Mouse (Mus musculus) kidney, embryonic 16.5 days (tissue): ENCODE data around the gene Pacrg. TPM values are rescaled to one million over a fixed set of nuclear protein-coding genes. Genes with fewer than 3 reads are reported as not detected.

ENCODE experiments used
- ATAC-seq: fragments of 200-750 bp; cut with Nextera tagmentation; 2 replicates; pipeline ENCODE4 v1.8.0; 2017; ENCODE audit warnings: moderate TSS enrichment; ENCODE audit not compliant: low FRiP score, low TSS enrichment
- H3K27ac ChIP-seq: fragments of 300-500 bp; sonication (generic); 2 replicates; pipeline ENCODE4 v1.5.1; 2014; ENCODE audit warnings: low read length
- H3K27me3 ChIP-seq: fragments of 300-500 bp; sonication (generic); 2 replicates; pipeline ENCODE4 v1.6.1; 2014; ENCODE audit warnings: low read length, control low read depth, mixed read lengths; ENCODE audit not compliant: insufficient read depth
- H3K36me3 ChIP-seq: fragments of 300-500 bp; sonication (generic); 2 replicates; pipeline ENCODE4 v1.6.1; 2014; ENCODE audit warnings: low read length, control low read depth, mixed read lengths; ENCODE audit not compliant: insufficient read depth
- H3K4me1 ChIP-seq: fragments of 300-500 bp; sonication (generic); 2 replicates; pipeline ENCODE4 v1.6.1; 2014; ENCODE audit warnings: low read length, control low read depth, mixed read lengths; ENCODE audit not compliant: insufficient read depth
- H3K4me2 ChIP-seq: fragments of 300-500 bp; sonication (generic); replicated peaks from 2 replicates; pipeline ENCODE4 v1.6.1; 2014; ENCODE audit warnings: low read depth, low read length
- H3K4me3 ChIP-seq: fragments of 300-500 bp; sonication (generic); 2 replicates; pipeline ENCODE4 v1.5.1; 2014; ENCODE audit warnings: mild to moderate bottlenecking, low read length
- H3K9ac ChIP-seq: fragments of 300-500 bp; sonication (generic); replicated peaks from 2 replicates; pipeline ENCODE4 v1.6.1; 2014; ENCODE audit warnings: low read length
- H3K9me3 ChIP-seq: fragments of 300-500 bp; sonication (generic); 2 replicates; pipeline ENCODE4 v1.6.1; 2016; ENCODE audit warnings: low read length, control low read depth
- WGBS: fragments of 180-500 bp; shearing (Covaris S2); extraction: QIAGEN DNeasy Blood & Tissue Kit; methylation state at CpG from one replicate; pipeline ENCODE4 v1.1.7; 2014; 5-methylcytosine and 5-hydroxymethylcytosine counted together
- polyA plus RNA-seq: library from polyadenylated mRNA; unstranded; fragments of >200 nt; fragmentation: Nextera tagmentation; extraction: Ambion mirVana; gene quantifications from 2 replicates; pipeline ENCODE4 v1.2.1, GENCODE M21; 2015

The Pacrg gene
- polyA plus RNA-seq, 1 experiment from 2014 or later: 3.9 TPM

- peak overlapping the region; percentile 5; the same call in 1 of the 2 replicates for H3K4me2 ChIP-seq
- H3K36me3 ChIP-seq: no peaks in the 10 kb centered on the region
- no peaks in the 10 kb centered on the region for H3K9me3 ChIP-seq
- H3K4me1 ChIP-seq: no peaks in the 10 kb centered on the region; the same call in 1 of the 2 replicates
- H3K9ac ChIP-seq: no peak overlapping the region
- no peak overlapping the region for H3K4me3 ChIP-seq
- H3K27ac ChIP-seq: peak overlapping the region; percentile 74
- peak; percentile 65 for ATAC-seq
- H3K27me3 ChIP-seq: no peaks in the 10 kb centered on the region
- 82% methylated on average over 6 of the region's 6 CpGs for WGBS
Observed at GRCm38 (mm10) chr17:10635046-10635445, 205.1 kb downstream of the Pacrg start.

- no peak overlapping the region for H3K4me2 ChIP-seq
- peaks cover 3% of the 10 kb centered on the region; the same call in 1 of the 2 replicates for H3K4me1 ChIP-seq
- no peaks in the 10 kb centered on the region for H3K9me3 ChIP-seq
- H3K4me3 ChIP-seq: no peak overlapping the region
- no peak overlapping the region for H3K27ac ChIP-seq
- H3K36me3 ChIP-seq: no peaks in the 10 kb centered on the region
- no peak for ATAC-seq
- no peaks in the 10 kb centered on the region for H3K27me3 ChIP-seq
- 90% methylated on average over 7 of the region's 7 CpGs for WGBS
- no peak overlapping the region for H3K9ac ChIP-seq
Observed at GRCm38 (mm10) chr17:10633769-10634168, 206.3 kb downstream of the Pacrg start.

DNA sequence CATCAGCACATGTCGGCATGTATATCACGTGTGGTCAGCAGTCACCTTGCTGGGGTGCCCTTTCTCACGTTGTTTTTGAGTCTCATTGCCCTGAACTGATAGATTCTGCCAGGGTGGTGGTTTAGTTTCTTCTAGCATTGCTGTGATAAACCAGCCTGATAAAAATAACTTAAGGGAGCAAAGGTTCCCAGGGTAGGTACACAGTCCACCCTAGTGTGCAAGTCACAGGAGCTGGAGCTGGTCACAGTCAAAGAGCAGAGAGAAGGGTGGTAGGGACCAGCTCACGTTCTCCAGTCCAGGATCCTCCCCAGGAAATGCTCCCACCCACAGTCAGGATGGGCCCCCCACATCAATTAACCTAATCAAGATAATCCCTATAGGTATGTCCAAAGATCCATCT, 211.9 kb downstream of the Pacrg start:
- H3K4me2 ChIP-seq: no peak overlapping the region
- H3K36me3 ChIP-seq: no peaks in the 10 kb centered on the region
- WGBS: 84% methylated on average over 4 of the region's 4 CpGs
- no peak overlapping the region for H3K4me3 ChIP-seq
- ATAC-seq: no peak
- H3K9me3 ChIP-seq: no peaks in the 10 kb centered on the region
- 0 out of 2 replicates have a peak, but pooled peaks cover 3% of the 10 kb centered on the region for H3K4me1 ChIP-seq
- no peaks in the 10 kb centered on the region for H3K27me3 ChIP-seq
- H3K27ac ChIP-seq: no peak overlapping the region
- H3K9ac ChIP-seq: no peak overlapping the region

- H3K27me3 ChIP-seq: no peaks in the 10 kb centered on the region
- H3K9me3 ChIP-seq: no peaks in the 10 kb centered on the region
- no peaks in the 10 kb centered on the region for H3K36me3 ChIP-seq
- H3K4me3 ChIP-seq: no peak overlapping the region
- no peak overlapping the region for H3K27ac ChIP-seq
- ATAC-seq: no peak
- 0 out of 2 replicates have a peak, but pooled peaks cover 3% of the 10 kb centered on the region for H3K4me1 ChIP-seq
- 68% methylated on average over 2 of the region's 2 CpGs for whole genome bisulfite sequencing
- no peak overlapping the region for H3K4me2 ChIP-seq
- H3K9ac ChIP-seq: no peak overlapping the region
Observed at GRCm38 (mm10) chr17:10627476-10627875, 212.6 kb downstream of the Pacrg start.

DNA sequence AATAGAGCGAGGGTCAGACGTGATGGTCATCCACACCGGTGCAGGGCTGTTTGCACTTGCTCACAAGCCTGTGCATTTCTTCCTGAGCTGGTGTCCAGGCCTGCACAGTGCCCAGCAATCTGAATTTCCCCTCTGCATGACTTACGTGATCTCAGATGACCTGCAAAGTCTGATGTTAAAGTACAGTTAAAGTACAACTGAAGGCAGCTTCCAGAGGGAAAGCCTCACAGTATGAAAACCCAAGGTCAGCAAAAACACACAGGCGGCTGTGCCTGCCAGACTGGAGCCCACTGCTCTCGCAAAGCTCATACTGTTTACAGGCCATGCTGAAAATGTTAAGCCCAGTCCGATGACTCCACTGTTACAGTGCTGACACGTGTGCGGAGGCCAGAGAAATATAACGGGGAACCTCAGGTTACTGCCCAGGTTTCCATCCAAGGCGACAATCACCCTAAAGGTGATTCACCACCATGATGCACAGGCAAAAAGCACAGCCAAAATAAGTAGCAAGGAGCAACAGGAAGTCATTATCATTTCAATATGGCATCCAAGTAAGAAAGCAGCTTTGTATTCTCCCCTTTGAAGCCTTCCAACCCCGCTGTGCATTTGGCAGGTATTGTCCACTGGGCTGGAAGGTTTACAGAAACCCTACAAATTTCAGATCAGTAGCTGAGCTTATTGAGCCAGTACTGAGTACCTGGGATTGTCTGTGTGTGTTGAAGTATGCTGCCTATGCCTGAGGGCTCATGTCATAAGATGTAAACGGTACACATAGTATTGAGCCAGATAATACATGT, 213.6 kb downstream of the Pacrg start:
- Histone ChIP-seq H3K36me3 (no peaks in the 10 kb centered on the region), H3K9ac (no peak overlapping the region), H3K4me3 (no peak overlapping the region), H3K4me1 (0 out of 2 replicates have a peak, but pooled peaks cover 3% of the 10 kb centered on the region), H3K27ac (peak overlapping the region; percentile 62), H3K27me3 (no peaks in the 10 kb centered on the region), H3K9me3 (no peaks in the 10 kb centered on the region), H3K4me2 (no peak overlapping the region)
- 70% methylated on average over 13 of the region's 13 CpGs for WGBS
- peak; percentile 81 for ATAC-seq

DNA sequence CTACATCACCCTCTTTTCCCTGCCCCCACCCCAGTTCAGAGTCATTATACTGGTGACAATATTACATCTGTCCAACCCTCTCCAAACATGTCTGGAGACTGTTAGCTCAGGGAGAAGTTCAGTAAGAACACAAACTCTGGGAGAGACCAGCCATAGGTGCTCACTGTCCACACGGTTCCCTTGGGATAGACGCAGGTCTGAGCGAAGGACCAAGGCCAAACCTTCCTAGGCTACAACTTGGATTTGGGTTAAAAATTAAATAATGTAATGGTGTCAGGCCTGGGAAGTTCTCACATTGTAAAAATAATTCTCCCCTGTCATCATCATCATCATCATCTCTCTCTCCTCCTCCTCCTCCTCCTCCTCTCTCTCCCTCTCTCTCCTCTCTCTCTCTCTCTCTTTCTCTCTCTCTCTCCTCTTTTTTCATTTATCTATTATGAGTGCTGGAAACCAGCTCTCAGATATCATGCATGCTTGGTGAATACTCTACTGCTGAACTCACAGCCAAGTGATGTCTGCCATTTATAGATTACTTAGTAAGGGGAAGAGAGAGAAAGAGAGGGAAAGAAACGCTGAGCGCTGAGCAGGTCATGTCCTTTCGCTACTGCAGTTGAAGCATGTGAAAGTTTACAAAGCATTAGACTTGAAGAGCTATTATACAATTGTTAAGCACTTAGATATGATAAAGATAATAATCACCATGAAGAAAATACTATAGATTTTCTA, 215.2 kb downstream of the Pacrg start:
- peak; percentile 54; the same call in 1 of the 2 replicates for ATAC-seq
- H3K4me2 ChIP-seq: no peak overlapping the region
- no peak overlapping the region for H3K4me3 ChIP-seq
- H3K36me3 ChIP-seq: no peaks in the 10 kb centered on the region
- H3K27me3 ChIP-seq: no peaks in the 10 kb centered on the region
- no peak overlapping the region for H3K9ac ChIP-seq
- 75% methylated on average over 6 of the region's 6 CpGs for WGBS
- peak overlapping the region; percentile 9; the same call in 1 of the 2 replicates for H3K27ac ChIP-seq
- H3K9me3 ChIP-seq: no peaks in the 10 kb centered on the region
- H3K4me1 ChIP-seq: 0 out of 2 replicates have a peak, but pooled peaks cover 3% of the 10 kb centered on the region

DNA sequence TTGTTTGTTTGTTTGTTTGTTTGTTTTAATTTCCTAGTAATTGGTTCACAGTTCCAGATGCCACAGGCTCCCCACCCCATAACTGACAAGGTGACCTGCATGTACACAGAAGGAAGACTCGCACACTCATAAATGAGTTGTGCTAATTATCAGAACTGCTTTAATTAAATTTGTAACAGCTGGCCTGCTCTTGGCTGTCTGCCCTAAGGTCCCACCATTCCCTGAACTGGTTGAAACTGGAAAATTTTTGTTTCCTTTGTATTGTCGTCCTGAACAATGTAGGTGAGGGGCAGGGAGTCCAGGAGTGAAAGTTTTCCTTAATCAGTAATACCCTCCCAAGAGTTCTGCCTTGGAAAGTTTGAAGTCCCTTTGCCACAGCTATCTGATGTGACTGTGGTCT, 219.5 kb downstream of the Pacrg start:
- Histone ChIP-seq H3K4me3 (no peak overlapping the region), H3K9ac (no peak overlapping the region), H3K27ac (no peak overlapping the region), H3K36me3 (no peaks in the 10 kb centered on the region), H3K9me3 (no peaks in the 10 kb centered on the region), H3K4me1 (no peaks in the 10 kb centered on the region), H3K4me2 (no peak overlapping the region), H3K27me3 (no peaks in the 10 kb centered on the region)
- 61% methylated on average over 2 of the region's 2 CpGs for WGBS
- ATAC-seq: no peak

- no peaks in the 10 kb centered on the region for H3K9me3 ChIP-seq
- no peaks in the 10 kb centered on the region for H3K36me3 ChIP-seq
- no peak overlapping the region for H3K9ac ChIP-seq
- no peak for ATAC-seq
- 66% methylated on average over 3 of the region's 3 CpGs for WGBS
- no peak overlapping the region for H3K4me2 ChIP-seq
- H3K27ac ChIP-seq: no peak overlapping the region
- no peaks in the 10 kb centered on the region for H3K27me3 ChIP-seq
- H3K4me3 ChIP-seq: no peak overlapping the region
- H3K4me1 ChIP-seq: no peaks in the 10 kb centered on the region
Observed at GRCm38 (mm10) chr17:10619881-10620280, 220.2 kb downstream of the Pacrg start.

GRCm38 (mm10) chr17:10617656-10618055, 222.5 kb downstream of the Pacrg start:
- Histone ChIP-seq H3K4me1 (no peaks in the 10 kb centered on the region), H3K4me2 (no peak overlapping the region), H3K27me3 (no peaks in the 10 kb centered on the region), H3K27ac (no peak overlapping the region), H3K9me3 (no peaks in the 10 kb centered on the region), H3K36me3 (no peaks in the 10 kb centered on the region), H3K9ac (no peak overlapping the region), H3K4me3 (no peak overlapping the region)
- WGBS: 41% methylated on average over 4 of the region's 4 CpGs
- ATAC-seq: peak; percentile 76; the same call in 1 of the 2 replicates

DNA sequence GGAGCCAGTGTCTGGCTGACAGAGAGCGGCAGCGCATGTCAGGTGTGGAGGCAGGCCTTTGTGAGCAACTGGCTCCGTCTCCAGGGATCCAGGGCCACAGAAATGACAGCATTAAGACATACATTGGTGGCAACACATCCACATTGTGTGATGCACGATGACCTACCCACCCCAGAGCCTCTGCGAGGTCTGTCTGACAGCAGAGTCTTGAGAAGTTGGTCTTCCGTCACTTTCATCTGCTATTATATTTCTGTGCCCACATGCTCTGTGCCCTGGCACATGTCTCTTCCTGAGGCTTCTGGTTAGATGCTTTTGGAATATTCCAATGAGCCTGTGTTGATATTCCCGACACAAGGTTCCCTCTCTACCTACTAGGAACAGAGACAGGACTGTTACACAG, 224.5 kb downstream of the Pacrg start:
- H3K36me3 ChIP-seq: no peaks in the 10 kb centered on the region
- no peaks in the 10 kb centered on the region for H3K27me3 ChIP-seq
- H3K4me1 ChIP-seq: no peaks in the 10 kb centered on the region
- H3K9me3 ChIP-seq: no peaks in the 10 kb centered on the region
- ATAC-seq: no peak
- 90% methylated on average over 7 of the region's 7 CpGs for WGBS
- H3K9ac ChIP-seq: no peak overlapping the region
- H3K4me2 ChIP-seq: no peak overlapping the region
- no peak overlapping the region for H3K4me3 ChIP-seq
- H3K27ac ChIP-seq: no peak overlapping the region
